Comparison of ENCODE assay signal across 18 mouse cellular contexts in the genomic region with DNA sequence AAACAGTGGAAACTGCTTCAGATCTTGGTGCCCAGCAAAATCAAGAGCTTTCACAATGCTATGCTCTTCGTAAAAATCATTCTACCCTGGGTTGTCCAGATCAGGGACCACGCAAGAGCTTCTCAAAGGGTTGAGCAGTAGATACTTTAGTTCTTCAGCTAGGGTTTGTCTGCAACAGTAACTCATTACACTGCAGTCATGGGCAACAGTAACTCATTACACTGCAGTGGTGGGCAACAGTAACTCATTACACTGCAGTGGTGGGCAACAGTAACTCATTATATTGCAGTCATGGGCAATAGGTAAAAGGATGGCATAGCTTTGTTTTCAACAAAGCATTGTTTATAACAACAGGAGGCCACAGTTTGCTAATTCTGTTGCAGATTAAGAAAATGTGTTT.
"Had no signal": no experiment of that assay in that cellular context is flagged by ENCODE, and none has a peak within 500 bp of the region (broad histone marks: within the 10 kb centered on the region; RNA-seq: fewer than 3 reads in every experiment).

No protein-coding gene starts in this region.

- H3K27me3 ChIP-seq: liver, embryonic 15.5 days; lung, embryonic 15.5 days; megakaryocyte, embryonic 14.5 days; midbrain, embryonic 12.5 days; neural tube, embryonic 13.5 days; stomach, embryonic 15.5 days had no signal

- H3K9me3 ChIP-seq: liver, embryonic 15.5 days; lung, embryonic 15.5 days; midbrain, embryonic 12.5 days; neural tube, embryonic 13.5 days; stomach, embryonic 15.5 days had no signal

- H3K4me3 ChIP-seq: liver, embryonic 15.5 days; lung, embryonic 15.5 days; megakaryocyte, embryonic 14.5 days; midbrain, embryonic 12.5 days; neural tube, embryonic 13.5 days; stomach, embryonic 15.5 days had no signal

- H3K4me2 ChIP-seq: liver, embryonic 15.5 days; lung, embryonic 15.5 days; midbrain, embryonic 12.5 days; neural tube, embryonic 13.5 days; stomach, embryonic 15.5 days had no signal

- H3K4me1 ChIP-seq: liver, embryonic 15.5 days; lung, embryonic 15.5 days; megakaryocyte, embryonic 14.5 days; midbrain, embryonic 12.5 days; neural tube, embryonic 13.5 days; stomach, embryonic 15.5 days had no signal

- ATAC-seq: liver, postnatal 0 days; lung, postnatal 0 days had no signal

- H3K36me3 ChIP-seq: liver, embryonic 15.5 days; lung, embryonic 15.5 days; midbrain, embryonic 12.5 days; neural tube, embryonic 13.5 days; stomach, embryonic 15.5 days had no signal

- DNase-seq: liver, postnatal 0 days; lung, adult 2 months; lung, postnatal 14 days; lung, postnatal 36 days; midbrain, embryonic 14.5 days; right cerebral cortex, postnatal 14 days; thymus, adult 2 months; thymus, postnatal 25 days; thymus, postnatal 4 days had no signal

- H3K27ac ChIP-seq: liver, embryonic 15.5 days; lung, embryonic 15.5 days; macrophage; midbrain, embryonic 12.5 days; neural tube, embryonic 13.5 days; stomach, embryonic 15.5 days; stomach, postnatal 0 days had no signal

- H3K9ac ChIP-seq: liver, embryonic 15.5 days; liver, postnatal 0 days; lung, embryonic 15.5 days; midbrain, embryonic 12.5 days; neural tube, embryonic 13.5 days; stomach, embryonic 15.5 days had no signal
